Mouse (Mus musculus) gastrocnemius, adult 2 months (tissue): ENCODE measurements around the gene Bola2. TPM values are rescaled to one million over a fixed set of nuclear protein-coding genes. Genes with fewer than 3 reads are reported as not detected.
A peak's percentile ranks its signal among the peaks of the same experiment; 100 is the strongest.

Experiments used
- DNase-seq: peaks from one replicate; pipeline ENCODE4 v3.0.0; 2022
- H3K27ac ChIP-seq: fragments of 200-600 bp; 2 replicates; pipeline ENCODE4 v1.8.1; 2022; ENCODE audit warnings: mild to moderate bottlenecking
- H3K4me3 ChIP-seq: fragments of 200-600 bp; 2 replicates; pipeline ENCODE4 v1.8.1; 2022; ENCODE audit warnings: mild to moderate bottlenecking, moderate library complexity
- CTCF ChIP-seq: fragments of 200-600 bp; IDR thresholded peaks from 2 replicates; pipeline ENCODE4 v1.8.1; 2022; ENCODE audit warnings: antibody characterized with exemption, mild to moderate bottlenecking, moderate library complexity
- intact Hi-C: fragments of 180-260 bp; cut with DNase I; formaldehyde crosslinking; loops from one replicate; pipeline ENCODE4 v1.15.1; 2025
- total RNA-seq, 2 experiments: library from RNA; stranded (reverse); gene quantifications; 2 replicates each; pipeline ENCODE4 v1.2.3; 2021

The Bola2 gene
- total RNA-seq, 2 experiments from 2014 or later = 35.1 to 36.9 TPM

- H3K4me3 ChIP-seq = peak overlapping the region; percentile 63
- TF ChIP-seq CTCF = no peak
- intact Hi-C loops = no loop called here
- no peak for DNase-seq
- H3K27ac ChIP-seq = peak overlapping the region; percentile 49
These were observed 7.9 kb downstream of the Bola2 start for GRCm38 (mm10) chr7:126702861-126703756.

GRCm38 (mm10) chr7:126703757-126704077 is 8.5 kb downstream of the Bola2 start:
- intact Hi-C loops = no loop called here
- H3K27ac ChIP-seq = peak overlapping the region; percentile 49
- no peak for DNase-seq
- peak overlapping the region; percentile 63 for H3K4me3 ChIP-seq
- TF ChIP-seq CTCF = no peak

GRCm38 (mm10) chr7:126704121-126704980 is 9.2 kb downstream of the Bola2 start:
- TF ChIP-seq CTCF = no peak
- intact Hi-C loops = no loop called here
- DNase-seq = peak; percentile 78
- Histone ChIP-seq H3K4me3 (peak overlapping the region; percentile 63), H3K27ac (peak overlapping the region; percentile 49)

- H3K4me3 ChIP-seq = no peak within 1 kb of the TSS
- intact Hi-C loops = no loop called here
- DNase-seq = no peak
- no peak within 1 kb of the TSS for H3K27ac ChIP-seq
- no peak for TF ChIP-seq CTCF
These were observed 12.4 kb downstream of the Bola2 start, which contains the start of gene Coro1a for GRCm38 (mm10) chr7:126707442-126708174. TSS of gene Coro1a (minus strand) at chr7:126707787.

- no peak for DNase-seq
- intact Hi-C loops = no loop called here
These were observed 13.2 kb downstream of the Bola2 start for GRCm38 (mm10) chr7:126708175-126708952.

GRCm38 (mm10) chr7:126710266-126710665 is 15.1 kb downstream of the Bola2 start:
- H3K4me3 ChIP-seq = no peak overlapping the region
- no peak for DNase-seq
- no peak overlapping the region for H3K27ac ChIP-seq
- TF ChIP-seq CTCF = no peak
- intact Hi-C loops = no loop called here

More at GRCm38 (mm10) chr7:126708175-126708952, 13.2 kb downstream of the Bola2 start:
- TF ChIP-seq CTCF = no peak
- H3K4me3 ChIP-seq = no peak overlapping the region
- H3K27ac ChIP-seq = no peak overlapping the region

- no peak for DNase-seq
- Histone ChIP-seq H3K4me3 (no peak overlapping the region), H3K27ac (no peak overlapping the region)
- intact Hi-C loops = no loop called here
- no peak for TF ChIP-seq CTCF
These were observed 16.7 kb downstream of the Bola2 start for GRCm38 (mm10) chr7:126711910-126712309.

- no peak for TF ChIP-seq CTCF
- no peak overlapping the region for H3K4me3 ChIP-seq
- intact Hi-C loops = no loop called here
- H3K27ac ChIP-seq = no peak overlapping the region
- DNase-seq = no peak
These were observed 20.5 kb downstream of the Bola2 start for GRCm38 (mm10) chr7:126715679-126716078.

GRCm38 (mm10) chr7:126717566-126717965 is 22.4 kb downstream of the Bola2 start:
- no peak for DNase-seq
- no peak for TF ChIP-seq CTCF
- no peak overlapping the region for H3K4me3 ChIP-seq
- H3K27ac ChIP-seq = no peak overlapping the region
- intact Hi-C loops = no loop called here

GRCm38 (mm10) chr7:126718787-126719337 is 23.7 kb downstream of the Bola2 start:
- intact Hi-C loops = no loop called here
- H3K4me3 ChIP-seq = no peak overlapping the region
- H3K27ac ChIP-seq = no peak overlapping the region
- no peak for DNase-seq
- peak; percentile 2; the same call in 1 of the 2 replicates for TF ChIP-seq CTCF

- TF ChIP-seq CTCF = no peak
- intact Hi-C loops = no loop called here
- Histone ChIP-seq H3K27ac (no peak overlapping the region), H3K4me3 (no peak overlapping the region)
- DNase-seq = no peak
These were observed 26.4 kb downstream of the Bola2 start for GRCm38 (mm10) chr7:126721635-126722034.
